Mouse (Mus musculus): ENCODE measurements at regions not wholly inside any gene's neighbourhood (a gene's known extent, or its start where the extent isn't known, plus 50 kb on each side); places are given as distances from the start of the nearest gene placed in this dataset.

DNA sequence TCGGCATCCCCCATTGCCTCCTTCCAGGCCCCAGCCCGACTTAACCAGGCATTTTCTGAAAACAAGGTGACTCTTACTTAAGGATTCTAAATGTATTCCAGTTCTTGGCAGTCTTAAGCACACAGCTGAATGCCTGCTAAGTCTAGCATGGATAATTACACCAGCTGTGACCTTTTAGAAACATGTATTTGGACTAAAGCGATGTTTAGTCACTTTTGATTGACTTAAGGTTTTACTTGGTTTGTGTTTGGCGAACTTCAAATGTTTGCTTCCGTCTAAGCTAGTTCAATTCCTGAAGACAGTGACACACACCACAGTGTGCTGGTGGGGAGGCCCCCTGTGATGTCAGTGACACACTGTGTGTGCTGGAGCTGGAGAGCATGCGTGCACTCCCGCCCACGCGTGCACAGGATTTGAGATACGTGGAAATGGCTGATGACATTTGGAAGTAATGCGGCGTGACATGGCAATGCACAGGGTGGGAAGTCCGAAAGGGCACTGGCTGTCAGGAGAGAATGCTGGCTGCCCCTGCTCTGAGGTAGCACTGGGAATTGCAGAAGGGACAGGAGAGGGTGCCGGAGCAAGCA lies 179.0 kb upstream of the Cdh13 start:
- no peak overlapping the region for H3K4me3 ChIP-seq (replicated peaks)
- no peak for ATAC-seq (ENCODE audit: insufficient number of reproducible peaks, insufficient read depth, low FRiP score, low TSS enrichment, low read depth)
- H3K4me2 ChIP-seq: no peak overlapping the region
- H3K27me3 ChIP-seq: peaks cover 12% of the 10 kb centered on the region; the same call in 1 of the 2 replicates
- H3K9me3 ChIP-seq: no peaks in the 10 kb centered on the region
- no peaks in the 10 kb centered on the region for H3K36me3 ChIP-seq
- 0 out of 2 replicates have a peak, but pooled peaks cover 3% of the 10 kb centered on the region for H3K4me1 ChIP-seq (replicated peaks)
- WGBS: 87% methylated on average over 14 of the region's 14 CpGs
- no peak overlapping the region for H3K9ac ChIP-seq (replicated peaks)
- no peak overlapping the region for H3K27ac ChIP-seq

GRCm38 (mm10) chr8:118101346-118101745 lies 182.2 kb upstream of the Cdh13 start:
- 31% methylated on average over 8 of the region's 8 CpGs for WGBS

GRCm38 (mm10) chr8:118062736-118063135 lies 220.8 kb upstream of the Cdh13 start:
- H3K4me3 ChIP-seq (replicated peaks): no peak overlapping the region
- 0 out of 2 replicates have a peak, but pooled peaks cover 4% of the 10 kb centered on the region for H3K4me1 ChIP-seq (replicated peaks)
- H3K4me2 ChIP-seq: no peak overlapping the region
- H3K27me3 ChIP-seq: no peaks in the 10 kb centered on the region
- no peaks in the 10 kb centered on the region for H3K9me3 ChIP-seq
- ATAC-seq (ENCODE audit: insufficient number of reproducible peaks, insufficient read depth, low FRiP score, low TSS enrichment, low read depth): no peak
- H3K36me3 ChIP-seq: no peaks in the 10 kb centered on the region
- 49% methylated on average over 5 of the region's 5 CpGs for WGBS
- H3K27ac ChIP-seq: no peak overlapping the region
- H3K9ac ChIP-seq (replicated peaks): no peak overlapping the region

More at GRCm38 (mm10) chr8:118101346-118101745, 182.2 kb upstream of the Cdh13 start:
- H3K36me3 ChIP-seq: no peaks in the 10 kb centered on the region
- peaks cover 3% of the 10 kb centered on the region; the same call in 1 of the 2 replicates for H3K4me1 ChIP-seq (replicated peaks)
- H3K27ac ChIP-seq: no peak overlapping the region
- ATAC-seq (ENCODE audit: insufficient number of reproducible peaks, insufficient read depth, low FRiP score, low TSS enrichment, low read depth): no peak
- H3K4me3 ChIP-seq (replicated peaks): no peak overlapping the region
- H3K9me3 ChIP-seq: no peaks in the 10 kb centered on the region
- H3K27me3 ChIP-seq: peaks cover 12% of the 10 kb centered on the region; the same call in 1 of the 2 replicates
- no peak overlapping the region for H3K4me2 ChIP-seq
- no peak overlapping the region for H3K9ac ChIP-seq (replicated peaks)

- no peak for ATAC-seq (ENCODE audit: insufficient number of reproducible peaks, insufficient read depth, low FRiP score, low TSS enrichment, low read depth)
- H3K4me1 ChIP-seq (replicated peaks): no peaks in the 10 kb centered on the region
- H3K36me3 ChIP-seq: no peaks in the 10 kb centered on the region
- no peak overlapping the region for H3K27ac ChIP-seq
- no peaks in the 10 kb centered on the region for H3K9me3 ChIP-seq
- 84% methylated on average over 6 of the region's 6 CpGs for WGBS
- no peaks in the 10 kb centered on the region; the same call in 1 of the 2 replicates for H3K27me3 ChIP-seq
- H3K4me2 ChIP-seq: no peak overlapping the region
- H3K4me3 ChIP-seq (replicated peaks): no peak overlapping the region
- H3K9ac ChIP-seq (replicated peaks): no peak overlapping the region
These were observed 226.8 kb upstream of the Cdh13 start for GRCm38 (mm10) chr8:118056781-118057180.

DNA sequence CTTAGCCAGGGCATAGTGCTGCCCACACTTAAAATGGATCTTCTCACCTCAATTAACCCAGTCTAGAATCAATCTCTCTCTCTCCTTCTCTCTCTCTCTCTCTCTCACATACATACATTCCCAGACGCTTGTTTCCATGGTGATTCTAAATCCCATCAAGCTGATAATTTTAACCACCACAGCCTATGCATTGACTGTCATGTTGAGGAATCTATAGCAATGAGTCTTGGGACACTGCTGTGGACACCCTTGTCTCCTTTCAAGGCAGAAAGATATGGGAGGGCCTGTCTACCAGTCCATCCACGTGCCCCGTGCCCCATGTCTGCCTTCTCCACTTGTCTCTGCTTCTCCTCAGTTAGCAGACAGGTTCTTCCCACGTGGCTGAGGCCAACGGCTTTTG lies 228.0 kb upstream of the Cdh13 start:
- Histone ChIP-seq H3K27ac (no peak overlapping the region), H3K4me1 (replicated peaks) (no peaks in the 10 kb centered on the region), H3K9ac (replicated peaks) (no peak overlapping the region), H3K36me3 (no peaks in the 10 kb centered on the region), H3K9me3 (no peaks in the 10 kb centered on the region), H3K27me3 (no peaks in the 10 kb centered on the region; the same call in 1 of the 2 replicates), H3K4me3 (replicated peaks) (no peak overlapping the region), H3K4me2 (no peak overlapping the region)
- 85% methylated on average over 5 of the region's 5 CpGs for WGBS
- no peak for ATAC-seq (ENCODE audit: insufficient number of reproducible peaks, insufficient read depth, low FRiP score, low TSS enrichment, low read depth)

DNA sequence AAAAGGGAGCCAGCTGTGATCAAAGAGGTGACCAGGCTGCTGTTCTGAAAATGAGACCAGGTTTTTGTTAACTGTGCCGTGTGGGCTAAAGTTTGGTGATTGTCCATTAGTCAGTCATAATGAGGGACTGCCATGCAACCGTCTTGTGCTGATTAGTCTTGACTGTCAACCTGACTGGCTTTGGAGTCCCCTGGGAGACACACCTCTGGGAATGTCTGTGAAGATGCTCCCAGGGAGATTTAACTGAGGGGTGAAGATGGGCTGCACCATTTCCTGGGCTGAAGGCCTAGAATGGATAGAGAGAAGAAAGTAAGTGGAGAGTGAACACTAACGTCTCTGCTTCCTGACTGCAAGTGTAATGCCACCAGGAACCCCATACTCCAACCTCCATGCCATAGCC lies 233.1 kb upstream of the Cdh13 start:
- no peak overlapping the region for H3K4me2 ChIP-seq
- H3K4me1 ChIP-seq (replicated peaks): no peaks in the 10 kb centered on the region
- no peaks in the 10 kb centered on the region for H3K9me3 ChIP-seq
- no peaks in the 10 kb centered on the region for H3K36me3 ChIP-seq
- H3K4me3 ChIP-seq (replicated peaks): no peak overlapping the region
- H3K9ac ChIP-seq (replicated peaks): no peak overlapping the region
- ATAC-seq (ENCODE audit: insufficient number of reproducible peaks, insufficient read depth, low FRiP score, low TSS enrichment, low read depth): no peak
- no peak overlapping the region for H3K27ac ChIP-seq
- 81% methylated on average over 3 of the region's 3 CpGs for WGBS
- no peaks in the 10 kb centered on the region; the same call in 1 of the 2 replicates for H3K27me3 ChIP-seq

GRCm38 (mm10) chr8:118042253-118042860 lies 240.6 kb upstream of the Mphosph6 start:
- Histone ChIP-seq H3K9me3 (no peaks in the 10 kb centered on the region), H3K27me3 (no peaks in the 10 kb centered on the region), H3K4me2 (no peak overlapping the region), H3K27ac (no peak overlapping the region), H3K9ac (replicated peaks) (no peak overlapping the region), H3K36me3 (no peaks in the 10 kb centered on the region), H3K4me3 (replicated peaks) (no peak overlapping the region), H3K4me1 (replicated peaks) (no peaks in the 10 kb centered on the region)
- no peak for ATAC-seq (ENCODE audit: insufficient number of reproducible peaks, insufficient read depth, low FRiP score, low TSS enrichment, low read depth)
- WGBS: 74% methylated on average over 10 of the region's 10 CpGs

- WGBS: 85% methylated on average over 6 of the region's 6 CpGs
These were observed 239.5 kb upstream of the Mphosph6 start for GRCm38 (mm10) chr8:118041253-118041652.

GRCm38 (mm10) chr8:118037801-118038200 lies 236.1 kb upstream of the Mphosph6 start:
- Histone ChIP-seq H3K9me3 (no peaks in the 10 kb centered on the region), H3K27me3 (no peaks in the 10 kb centered on the region), H3K36me3 (no peaks in the 10 kb centered on the region), H3K27ac (no peak overlapping the region), H3K4me2 (no peak overlapping the region), H3K4me1 (replicated peaks) (no peaks in the 10 kb centered on the region), H3K4me3 (replicated peaks) (no peak overlapping the region), H3K9ac (replicated peaks) (no peak overlapping the region)
- ATAC-seq (ENCODE audit: insufficient number of reproducible peaks, insufficient read depth, low FRiP score, low TSS enrichment, low read depth): no peak
- 59% methylated on average over 4 of the region's 4 CpGs for WGBS

More at GRCm38 (mm10) chr8:118041253-118041652, 239.5 kb upstream of the Mphosph6 start:
- Histone ChIP-seq H3K4me1 (replicated peaks) (no peaks in the 10 kb centered on the region), H3K27ac (no peak overlapping the region), H3K9ac (replicated peaks) (no peak overlapping the region), H3K27me3 (no peaks in the 10 kb centered on the region), H3K4me3 (replicated peaks) (no peak overlapping the region), H3K4me2 (no peak overlapping the region), H3K36me3 (no peaks in the 10 kb centered on the region), H3K9me3 (no peaks in the 10 kb centered on the region)
- no peak for ATAC-seq (ENCODE audit: insufficient number of reproducible peaks, insufficient read depth, low FRiP score, low TSS enrichment, low read depth)

DNA sequence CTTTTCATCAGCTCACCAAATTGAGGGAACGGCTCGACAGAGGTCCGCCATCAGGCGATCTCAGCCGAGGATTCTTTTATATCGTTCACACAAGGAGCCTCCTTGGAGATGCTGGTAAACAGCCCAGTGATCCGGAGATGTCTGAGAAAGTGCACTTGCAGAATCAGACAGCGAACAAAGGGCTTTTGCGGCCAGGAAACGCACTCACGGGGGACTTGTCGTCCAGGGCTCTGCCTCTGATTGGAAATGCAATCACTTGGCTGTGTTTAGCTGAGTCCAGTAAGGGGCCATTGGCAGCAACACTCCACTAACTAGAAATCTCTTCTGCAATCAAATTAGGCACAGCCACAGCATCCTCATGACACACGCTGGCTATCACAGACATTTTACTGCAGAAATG lies 232.3 kb upstream of the Mphosph6 start:
- no peak overlapping the region for H3K27ac ChIP-seq
- H3K4me2 ChIP-seq: no peak overlapping the region
- WGBS: 72% methylated on average over 13 of the region's 13 CpGs
- no peak overlapping the region for H3K9ac ChIP-seq (replicated peaks)
- H3K36me3 ChIP-seq: no peaks in the 10 kb centered on the region
- no peaks in the 10 kb centered on the region for H3K9me3 ChIP-seq
- no peaks in the 10 kb centered on the region for H3K4me1 ChIP-seq (replicated peaks)
- H3K4me3 ChIP-seq (replicated peaks): no peak overlapping the region
- H3K27me3 ChIP-seq: no peaks in the 10 kb centered on the region
- no peak for ATAC-seq (ENCODE audit: insufficient number of reproducible peaks, insufficient read depth, low FRiP score, low TSS enrichment, low read depth)

- ATAC-seq (ENCODE audit: insufficient number of reproducible peaks, insufficient read depth, low FRiP score, low TSS enrichment, low read depth): no peak
- no peak overlapping the region for H3K4me2 ChIP-seq
These were observed 229.7 kb upstream of the Mphosph6 start for GRCm38 (mm10) chr8:118031406-118031805.

More at GRCm38 (mm10) chr8:118031406-118031805, 229.7 kb upstream of the Mphosph6 start:
- no peak overlapping the region for H3K4me3 ChIP-seq (replicated peaks)
- WGBS: 64% methylated on average over 6 of the region's 6 CpGs
- no peaks in the 10 kb centered on the region for H3K9me3 ChIP-seq
- no peak overlapping the region for H3K9ac ChIP-seq (replicated peaks)
- no peaks in the 10 kb centered on the region for H3K27me3 ChIP-seq
- no peaks in the 10 kb centered on the region for H3K36me3 ChIP-seq
- no peak overlapping the region for H3K27ac ChIP-seq
- H3K4me1 ChIP-seq (replicated peaks): no peaks in the 10 kb centered on the region

Data from limb, embryonic 12.5 days (tissue).